Mouse (Mus musculus) limb, embryonic 15.5 days (tissue): ENCODE measurements at regions not wholly inside any gene's neighbourhood (a gene's known extent, or its start where the extent isn't known, plus 50 kb on each side); places are given as distances from the start of the nearest gene placed in this dataset.

Experiments used
- ATAC-seq: fragments of 200-750 bp; cut with Nextera tagmentation; 2 replicates; pipeline ENCODE4 v1.8.0; 2017; ENCODE audit warnings: low read depth, moderate TSS enrichment; ENCODE audit not compliant: insufficient number of reproducible peaks, low FRiP score, low TSS enrichment
- H3K27ac ChIP-seq: fragments of 300-500 bp; sonication (generic); 2 replicates; pipeline ENCODE4 v1.5.1; 2015; ENCODE audit warnings: moderate library complexity, mild to moderate bottlenecking, inconsistent platforms
- H3K27me3 ChIP-seq: fragments of 300-500 bp; sonication (generic); 2 replicates; pipeline ENCODE4 v1.6.1; 2015; ENCODE audit warnings: inconsistent platforms
- H3K36me3 ChIP-seq: fragments of 300-500 bp; sonication (generic); 2 replicates; pipeline ENCODE4 v1.6.1; 2015; ENCODE audit warnings: inconsistent platforms
- H3K4me1 ChIP-seq: fragments of 300-500 bp; sonication (generic); 2 replicates; pipeline ENCODE4 v1.6.1; 2015; ENCODE audit warnings: inconsistent platforms
- H3K4me2 ChIP-seq: fragments of 300-500 bp; sonication (generic); 2 replicates; pipeline ENCODE4 v1.6.1; 2015; ENCODE audit warnings: mild to moderate bottlenecking, inconsistent platforms
- H3K4me3 ChIP-seq: fragments of 300-500 bp; sonication (generic); 2 replicates; pipeline ENCODE4 v1.5.1; 2015; ENCODE audit warnings: mild to moderate bottlenecking, inconsistent platforms
- H3K9ac ChIP-seq: fragments of 300-500 bp; sonication (generic); 2 replicates; pipeline ENCODE4 v1.6.1; 2015; ENCODE audit warnings: inconsistent platforms
- H3K9me3 ChIP-seq: fragments of 300-500 bp; sonication (generic); 2 replicates; pipeline ENCODE4 v1.6.1; 2016; ENCODE audit warnings: inconsistent platforms
- WGBS: fragments of 180-500 bp; shearing (Covaris S2); methylation state at CpG from one replicate; pipeline ENCODE4 v1.1.7; 2015; 5-methylcytosine and 5-hydroxymethylcytosine counted together

DNA sequence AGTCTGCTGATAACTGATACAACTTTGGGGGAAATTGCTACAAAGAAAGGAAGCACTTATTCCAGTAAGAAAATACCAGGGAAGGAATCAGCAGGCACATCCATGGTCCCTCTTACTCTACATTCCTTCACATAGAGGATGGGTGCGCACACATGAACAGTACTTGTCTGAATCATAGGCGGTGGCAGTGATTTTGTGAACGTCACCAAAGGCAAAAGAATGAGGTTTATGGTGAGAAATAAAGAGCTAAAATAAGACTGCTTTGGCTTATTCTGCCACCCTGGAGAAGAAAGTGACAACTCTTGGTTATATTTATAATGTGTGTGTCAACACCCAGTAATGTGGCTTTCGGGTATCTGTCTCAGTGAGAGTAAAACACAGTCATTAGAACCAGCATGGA lies 59.9 kb upstream of the Ccdc80 start:
- peaks cover 10% of the 10 kb centered on the region for H3K4me1 ChIP-seq
- no peaks in the 10 kb centered on the region for H3K36me3 ChIP-seq
- no peak overlapping the region for H3K27ac ChIP-seq
- no peak overlapping the region for H3K4me2 ChIP-seq
- H3K9me3 ChIP-seq: no peaks in the 10 kb centered on the region
- 93% methylated on average over 4 of the region's 4 CpGs for WGBS
- no peaks in the 10 kb centered on the region for H3K27me3 ChIP-seq
- H3K9ac ChIP-seq: no peak overlapping the region
- no peak for ATAC-seq
- no peak overlapping the region for H3K4me3 ChIP-seq

DNA sequence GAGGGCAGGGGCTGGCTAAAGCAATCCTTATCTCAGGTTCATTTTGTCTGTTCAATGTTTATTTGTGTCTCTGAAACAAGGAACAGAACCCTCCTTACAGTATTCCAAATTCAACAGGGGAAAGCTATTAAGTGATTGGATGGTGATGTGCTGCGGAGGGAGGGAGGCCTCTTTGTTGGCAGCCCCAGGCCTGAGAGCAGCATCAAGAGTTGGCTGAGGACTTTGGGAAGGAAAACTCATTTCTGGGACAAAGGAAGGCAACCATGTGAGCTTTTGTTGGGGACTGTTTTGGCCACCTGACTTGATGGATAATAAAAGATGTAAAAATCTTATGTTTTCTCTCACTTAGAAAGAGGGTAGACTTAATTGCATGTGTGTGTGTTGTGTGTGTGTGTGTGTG lies 58.8 kb upstream of the Ccdc80 start:
- no peak for ATAC-seq
- WGBS: 55% methylated on average over 1 of the region's 1 CpGs

DNA sequence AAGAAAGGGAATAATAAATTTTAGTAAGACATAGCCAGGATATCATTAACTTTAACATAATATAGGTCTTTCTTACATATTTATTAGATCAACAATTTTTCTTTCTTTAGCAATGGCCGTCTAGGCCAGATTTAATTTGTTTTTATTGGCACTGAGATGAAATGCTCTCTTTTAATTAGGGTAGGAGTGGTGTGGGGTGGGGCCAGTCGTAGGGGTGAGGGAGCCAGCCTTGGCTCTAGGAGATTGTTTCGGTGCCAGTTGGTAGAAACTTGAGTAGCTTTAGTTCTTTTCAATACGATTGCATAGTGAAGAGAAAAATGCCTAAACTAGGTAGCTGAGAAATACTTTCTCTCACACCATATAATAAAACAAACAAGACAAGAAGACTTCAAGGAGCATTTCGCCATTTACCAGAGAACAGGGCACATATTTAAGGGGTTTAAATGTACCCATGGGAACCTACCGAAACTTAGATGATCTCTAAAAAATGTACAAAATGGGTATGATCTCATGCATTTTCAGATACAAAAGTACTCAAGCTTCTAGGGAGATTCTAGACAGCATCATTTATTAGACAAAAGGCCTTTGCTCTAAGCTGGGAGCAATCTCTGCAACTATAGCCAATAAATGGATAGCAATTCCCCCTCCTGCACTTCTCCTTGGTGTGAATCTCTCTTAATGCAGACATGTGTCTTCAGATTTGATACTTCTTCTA lies 56.2 kb upstream of the Ccdc80 start:
- Histone ChIP-seq H3K4me2 (no peak overlapping the region), H3K9ac (no peak overlapping the region), H3K27me3 (no peaks in the 10 kb centered on the region), H3K4me1 (peaks cover 7% of the 10 kb centered on the region), H3K4me3 (no peak overlapping the region), H3K27ac (peak overlapping the region; percentile 35), H3K9me3 (no peaks in the 10 kb centered on the region), H3K36me3 (no peaks in the 10 kb centered on the region)
- WGBS: 39% methylated on average over 6 of the region's 6 CpGs
- ATAC-seq: peak; percentile 61; the same call in 1 of the 2 replicates

More for the DNA sequence above, 58.8 kb upstream of the Ccdc80 start:
- Histone ChIP-seq H3K9me3 (no peaks in the 10 kb centered on the region), H3K27ac (no peak overlapping the region), H3K4me2 (no peak overlapping the region), H3K4me3 (no peak overlapping the region), H3K9ac (no peak overlapping the region), H3K27me3 (no peaks in the 10 kb centered on the region), H3K4me1 (peaks cover 10% of the 10 kb centered on the region), H3K36me3 (no peaks in the 10 kb centered on the region)

DNA sequence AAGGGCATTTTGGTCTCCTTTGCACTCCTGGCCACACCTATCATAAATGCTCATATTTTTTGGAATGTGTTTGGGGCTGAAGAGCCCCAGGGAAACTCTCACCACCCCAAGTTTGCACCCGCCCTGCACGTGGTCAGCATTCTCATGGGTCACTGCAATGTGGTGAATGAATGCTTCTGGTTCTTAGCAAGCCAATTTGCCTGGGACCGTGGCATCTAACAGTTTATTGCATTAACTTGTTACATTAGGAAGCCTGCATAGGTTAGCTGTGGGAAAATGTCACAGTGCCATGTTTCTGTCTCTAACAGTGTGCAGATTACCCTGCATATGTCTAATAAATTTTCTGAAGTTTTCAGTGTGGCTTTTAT lies 55.7 kb upstream of the Ccdc80 start:
- H3K9me3 ChIP-seq: no peaks in the 10 kb centered on the region
- no peak for ATAC-seq

DNA sequence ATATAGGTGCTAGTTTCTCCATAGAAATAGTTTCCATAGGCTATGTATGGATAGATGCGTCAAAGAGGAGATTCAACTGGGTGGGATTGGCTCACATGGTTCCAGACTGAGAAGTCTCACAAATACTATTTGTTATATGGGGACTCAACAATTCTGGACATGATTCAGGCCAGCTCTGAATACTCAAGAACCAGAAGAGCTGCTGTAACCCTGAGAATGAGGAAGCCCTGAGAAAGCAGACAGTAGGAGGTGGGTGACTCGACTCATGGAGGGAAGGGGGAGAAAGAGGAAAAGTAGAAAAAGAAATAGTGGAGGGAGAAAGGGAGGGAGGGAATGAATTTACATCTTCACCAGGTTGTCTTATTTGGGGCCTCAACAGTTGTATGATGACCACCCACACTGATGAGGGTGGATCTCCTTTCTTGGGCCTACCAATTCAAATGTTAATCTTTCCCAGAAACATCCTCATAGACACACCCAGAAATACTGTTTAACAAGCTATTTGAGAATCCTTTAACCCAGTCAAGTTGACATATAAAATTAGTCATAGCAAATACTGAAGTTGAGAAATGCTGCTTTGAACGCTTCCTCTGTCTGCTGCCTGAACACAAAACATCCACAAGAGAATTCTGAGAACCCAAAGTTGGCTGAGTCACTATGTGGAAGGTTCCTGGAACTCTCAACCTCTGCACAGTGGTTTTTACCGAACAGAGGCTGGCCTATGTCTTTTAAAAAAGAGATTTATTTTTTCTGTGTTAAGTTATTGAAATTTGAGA lies 54.8 kb upstream of the Ccdc80 start:
- Histone ChIP-seq H3K4me1 (peaks cover 7% of the 10 kb centered on the region), H3K36me3 (no peaks in the 10 kb centered on the region), H3K4me3 (no peak overlapping the region), H3K27ac (no peak overlapping the region), H3K27me3 (no peaks in the 10 kb centered on the region), H3K4me2 (no peak overlapping the region), H3K9ac (no peak overlapping the region), H3K9me3 (no peaks in the 10 kb centered on the region)
- 68% methylated on average over 4 of the region's 4 CpGs for WGBS
- ATAC-seq: no peak

More for the DNA sequence above, 55.7 kb upstream of the Ccdc80 start:
- Histone ChIP-seq H3K9ac (no peak overlapping the region), H3K27me3 (no peaks in the 10 kb centered on the region), H3K27ac (peak overlapping the region; percentile 35), H3K4me3 (no peak overlapping the region), H3K4me1 (peaks cover 7% of the 10 kb centered on the region), H3K4me2 (no peak overlapping the region), H3K36me3 (no peaks in the 10 kb centered on the region)
- WGBS: 56% methylated on average over 3 of the region's 3 CpGs
